Mouse (Mus musculus): ENCODE results near the gene Arl2bp.

Gene Arl2bp

DNA sequence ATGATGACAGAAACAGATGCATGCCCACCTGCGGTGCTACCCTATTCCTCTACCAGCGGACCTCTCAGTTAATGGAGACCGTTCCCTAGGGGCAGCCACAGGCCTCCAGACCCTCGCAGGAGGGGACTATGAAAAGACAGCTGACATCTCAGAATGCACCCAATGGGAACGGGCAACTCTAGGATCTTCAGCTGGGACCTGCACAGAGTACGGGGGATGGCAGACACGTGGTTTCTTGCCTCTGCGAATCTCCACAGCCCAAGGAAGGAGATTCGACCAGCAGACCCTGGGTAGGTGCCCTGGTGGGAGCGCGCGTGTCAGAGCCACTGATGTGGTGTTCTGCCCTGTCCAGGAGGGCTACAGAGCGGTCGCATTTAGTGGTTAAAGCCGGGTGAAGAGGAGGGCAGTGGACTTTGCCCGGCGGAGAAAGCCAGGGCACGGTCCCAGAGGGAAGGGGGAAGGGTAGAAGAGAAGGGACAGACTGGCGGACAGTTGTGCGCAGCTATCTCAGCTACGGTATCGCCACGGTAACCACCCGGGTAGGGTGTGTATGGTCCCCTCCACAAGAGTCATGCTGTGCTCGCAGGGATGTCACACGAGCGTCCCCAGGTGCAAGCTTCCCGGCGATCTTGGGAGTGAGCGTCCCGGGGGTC is 29.1 kb downstream of the Arl2bp start:
- DNase-seq (ENCODE audit: extremely low spot score, low read depth, low spot score) = no peak

- no peak for DNase-seq (ENCODE audit: extremely low spot score, low read depth, low spot score)
Observed at GRCm38 (mm10) chr8:94695994-94696384, 29.6 kb downstream of the Arl2bp start, which contains the start of gene Pllp. Gene Pllp, minus strand, starts transcription at chr8:94696278.

- no peak for DNase-seq (ENCODE audit: extremely low spot score, low read depth, low spot score)
Observed at GRCm38 (mm10) chr8:94696566-94696965, 30.2 kb downstream of the Arl2bp start.

GRCm38 (mm10) chr8:94697956-94698355 is 31.6 kb downstream of the Arl2bp start:
- DNase-seq (ENCODE audit: extremely low spot score, low read depth, low spot score) = no peak

GRCm38 (mm10) chr8:94699366-94699765 is 33.0 kb downstream of the Arl2bp start:
- DNase-seq (ENCODE audit: extremely low spot score, low read depth, low spot score) = no peak

GRCm38 (mm10) chr8:94700421-94700935 is 34.1 kb downstream of the Arl2bp start:
- no peak for DNase-seq (ENCODE audit: extremely low spot score, low read depth, low spot score)

DNA sequence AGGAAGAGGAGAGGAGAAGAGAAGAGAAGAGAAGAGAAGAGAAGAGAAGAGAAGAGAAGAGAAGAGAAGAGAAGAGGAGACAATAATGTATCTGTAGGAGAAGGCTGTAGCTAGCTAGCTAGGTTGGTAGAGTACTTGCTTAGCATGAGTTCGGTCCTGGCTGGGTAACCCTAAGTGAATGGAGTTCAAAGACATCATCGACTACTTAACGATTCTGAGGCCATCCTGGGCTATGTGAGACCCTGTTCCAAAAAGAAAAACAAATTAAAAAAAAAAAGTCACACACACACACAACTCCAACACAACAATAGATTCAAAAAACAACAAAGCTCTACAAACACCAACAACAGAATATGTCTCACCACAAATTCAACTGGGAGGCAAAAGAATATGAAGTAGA is 35.8 kb downstream of the Arl2bp start:
- no peak for DNase-seq (ENCODE audit: extremely low spot score, low read depth, low spot score)

DNA sequence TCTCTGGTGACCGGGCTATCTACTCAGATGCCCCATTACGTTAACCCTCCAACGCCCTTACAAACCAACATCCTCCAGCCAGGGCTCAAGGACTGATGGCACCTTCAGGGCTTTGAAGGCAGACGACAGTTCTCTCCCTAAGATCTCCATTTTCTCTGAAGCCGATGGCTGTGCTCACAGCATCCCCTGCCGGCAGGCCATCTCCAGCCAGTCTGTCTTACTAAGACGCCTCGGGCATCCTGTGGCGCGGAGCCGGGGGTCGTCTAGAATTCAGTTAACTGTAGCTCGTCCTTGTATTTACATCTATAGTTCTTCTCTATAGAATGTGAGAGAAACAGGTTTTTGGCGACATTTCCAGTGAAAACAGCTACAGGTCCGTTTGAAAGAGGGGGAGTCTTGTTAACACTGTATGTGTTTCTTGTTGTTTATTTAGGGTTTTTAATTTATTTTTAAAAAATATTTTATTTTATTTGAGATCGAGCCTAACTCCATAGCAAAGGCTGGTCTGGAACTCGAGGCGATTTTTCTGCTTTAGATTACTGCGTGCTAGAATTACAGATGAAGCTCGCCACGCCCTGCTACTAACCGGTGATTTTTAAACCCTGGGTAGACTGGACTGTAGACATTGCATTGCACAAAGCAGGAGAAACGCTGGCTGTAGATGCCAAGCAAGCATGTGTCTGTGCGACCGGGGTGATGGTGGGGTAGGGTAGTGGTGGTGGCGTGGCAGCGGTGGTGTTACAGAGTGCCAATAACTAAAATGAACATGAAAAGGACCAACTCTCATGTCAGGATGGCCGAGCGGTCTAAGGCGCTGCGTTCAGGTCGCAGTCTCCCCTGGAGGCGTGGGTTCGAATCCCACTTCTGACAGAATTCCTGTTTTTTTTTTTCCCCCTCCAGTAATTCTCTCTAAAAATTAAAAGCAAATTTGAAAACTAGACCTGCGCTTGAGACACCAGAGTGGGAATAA is 36.7 kb downstream of the Arl2bp start:
- peak; percentile 52 for DNase-seq (ENCODE audit: extremely low spot score, low read depth, low spot score)

DNA sequence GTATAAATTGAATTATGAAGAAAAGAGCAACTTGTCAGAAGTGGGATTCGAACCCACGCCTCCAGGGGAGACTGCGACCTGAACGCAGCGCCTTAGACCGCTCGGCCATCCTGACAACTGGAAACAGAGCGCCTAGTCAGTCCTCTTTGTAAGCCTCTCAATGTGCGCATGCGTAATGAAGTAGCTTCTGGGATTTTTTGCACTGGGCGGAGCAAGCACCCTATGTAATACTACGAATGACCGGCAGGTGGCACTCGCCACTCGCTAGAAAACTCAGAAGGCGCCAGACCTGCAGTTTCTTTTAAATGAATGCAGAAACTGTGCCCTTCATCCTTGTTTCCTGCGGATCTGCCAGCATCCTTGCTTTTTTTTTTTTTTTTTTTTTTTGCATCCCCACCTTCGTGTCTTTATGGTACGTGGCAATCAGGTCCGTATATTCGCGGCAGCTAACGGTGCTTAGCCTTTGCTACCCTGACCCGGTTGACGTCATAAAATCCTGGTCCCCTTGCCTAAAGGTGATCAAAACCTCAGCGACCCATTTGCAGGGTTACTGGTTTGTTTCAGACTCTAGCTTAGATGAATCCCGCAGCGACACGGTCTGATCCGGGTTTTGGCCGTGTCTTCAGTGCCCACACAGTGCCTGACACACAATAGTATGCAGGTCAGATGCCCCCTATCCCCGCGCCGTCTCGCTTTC is 37.7 kb downstream of the Arl2bp start:
- peak; percentile 100 for DNase-seq (ENCODE audit: extremely low spot score, low read depth, low spot score)

GRCm38 (mm10) chr8:94704669-94704984 is 38.2 kb downstream of the Arl2bp start:
- no peak for DNase-seq (ENCODE audit: extremely low spot score, low read depth, low spot score)

- no peak for DNase-seq (ENCODE audit: extremely low spot score, low read depth, low spot score)
Observed at GRCm38 (mm10) chr8:94705581-94706245, 39.3 kb downstream of the Arl2bp start.

DNA sequence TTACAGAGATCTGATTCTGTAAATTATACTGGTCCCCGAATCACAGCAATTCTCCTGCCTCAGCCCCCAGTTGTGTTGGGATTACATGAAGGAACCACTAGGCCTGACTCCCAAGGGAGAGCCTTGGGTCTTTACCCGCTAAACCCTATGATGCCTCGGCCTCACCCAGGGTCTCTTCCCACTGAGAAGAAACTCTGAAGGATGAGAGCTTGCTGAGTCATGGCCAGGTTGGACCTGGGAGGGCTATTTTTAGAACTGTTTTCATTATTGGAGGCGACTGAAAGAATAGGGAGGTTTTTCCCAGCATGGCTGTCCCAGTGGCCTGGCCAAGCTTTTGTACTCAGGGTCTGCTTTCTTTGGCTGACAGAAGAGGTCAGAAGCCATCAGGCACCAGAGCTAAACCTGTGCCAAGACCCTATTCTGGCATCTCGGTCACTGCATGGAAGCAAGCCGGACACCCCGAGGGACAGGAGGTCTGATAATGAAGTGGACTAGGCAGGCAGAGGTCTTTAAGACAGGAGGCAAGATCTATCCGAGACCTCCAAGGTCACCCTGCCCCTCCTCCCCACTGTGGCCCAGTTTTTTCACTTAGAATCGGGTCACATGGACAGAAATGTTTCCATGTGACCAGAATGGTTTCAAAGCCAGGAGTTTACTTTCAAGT is 40.5 kb downstream of the Arl2bp start:
- DNase-seq (ENCODE audit: extremely low spot score, low read depth, low spot score) = no peak

DNA sequence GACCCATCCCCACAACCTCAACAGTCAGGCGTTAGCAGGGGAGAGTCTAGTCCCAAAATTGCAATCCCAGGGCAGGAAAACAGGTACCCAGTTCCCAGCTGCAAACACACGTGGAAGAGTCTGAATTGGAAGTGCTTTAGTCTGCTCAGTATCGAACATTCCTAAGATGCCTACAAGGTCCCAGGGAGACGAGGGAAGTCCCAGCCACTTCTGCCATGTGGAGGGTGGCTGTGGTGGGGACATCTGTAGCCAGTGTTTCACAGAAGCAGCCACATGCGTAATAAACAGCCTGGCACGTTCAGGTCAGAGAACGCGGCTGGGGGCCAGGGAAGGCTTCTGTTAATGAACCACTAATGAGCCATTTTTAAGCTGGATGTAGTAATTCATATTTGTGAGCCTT is 43.9 kb downstream of the Arl2bp start:
- no peak for DNase-seq (ENCODE audit: extremely low spot score, low read depth, low spot score)

- DNase-seq (ENCODE audit: extremely low spot score, low read depth, low spot score) = no peak
Observed at GRCm38 (mm10) chr8:94711160-94711718, 44.8 kb downstream of the Arl2bp start.

DNA sequence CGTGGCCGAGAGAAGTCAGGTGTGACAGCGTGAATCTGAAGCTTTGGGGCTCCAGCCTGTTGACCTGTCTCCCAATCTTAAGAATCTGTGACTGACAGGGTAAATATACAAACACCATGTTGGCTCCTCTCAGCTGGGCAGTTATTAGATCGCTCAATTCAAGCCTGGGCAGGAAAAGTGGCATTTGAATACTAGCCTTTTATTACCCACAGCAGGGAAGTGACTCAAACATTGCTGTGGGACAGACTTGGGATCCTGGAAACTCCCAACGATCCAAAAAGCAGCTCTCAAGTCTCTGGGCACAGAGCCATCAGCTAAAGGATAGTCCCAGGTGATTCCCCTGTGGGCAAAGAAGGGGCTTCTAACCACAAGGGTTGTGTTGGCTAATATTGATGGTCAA is 48.2 kb downstream of the Arl2bp start:
- DNase-seq (ENCODE audit: extremely low spot score, low read depth, low spot score) = no peak

GRCm38 (mm10) chr8:94715871-94716270 is 49.5 kb downstream of the Arl2bp start:
- no peak for DNase-seq (ENCODE audit: extremely low spot score, low read depth, low spot score)

DNA sequence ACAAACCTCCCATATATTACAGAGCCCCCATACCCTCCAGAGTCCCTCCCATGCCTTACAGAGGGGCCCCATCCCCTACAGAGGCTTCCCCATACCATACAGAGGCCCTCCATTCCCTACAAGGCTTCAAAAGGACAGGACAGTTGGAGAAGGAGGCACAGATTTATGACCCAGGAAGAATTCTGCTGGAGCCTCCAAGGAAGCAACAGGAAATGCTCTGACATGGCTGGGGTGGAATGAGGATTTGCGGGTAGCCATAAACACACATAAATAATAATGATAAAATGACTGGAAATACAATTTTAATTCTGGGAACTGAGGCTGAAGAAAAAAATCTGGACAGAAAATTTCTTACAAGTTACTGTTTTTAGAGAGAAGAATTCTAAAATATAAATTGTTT is 50.4 kb downstream of the Arl2bp start:
- no peak for DNase-seq (ENCODE audit: extremely low spot score, low read depth, low spot score)

All from hindlimb bud, embryonic 11.5 days (tissue).